Comparison of ENCODE assay signal across 8 mouse cellular contexts in genomic region chr8:70351035-70351999, GRCm38 (mm10). TPM values are rescaled to one million over a fixed set of nuclear protein-coding genes. Genes with fewer than 3 reads are reported as not detected.
A peak's percentile ranks its signal among the peaks of the same experiment; 100 is the strongest.
DNase-seq lines count a peak whose midpoint lies in the region; ATAC-seq and TF ChIP-seq lines count a peak whose summit lies in the region.

No protein-coding gene starts in this region.

- peaks cover 36% of the 10 kb centered on the region for H3K4me1 ChIP-seq in kidney, embryonic 16.5 days (ENCODE audit: insufficient read depth, low read length)
- H3K4me1 ChIP-seq in MEL (ENCODE audit: control insufficient read depth in 1 of 2, insufficient read depth in 2 of 2, low read length in 2 of 2): peaks cover 9 to 32% of the 10 kb centered on the region in 2 experiments
- H3K4me1 ChIP-seq in limb, embryonic 13.5 days: peaks cover 59% of the 10 kb centered on the region
- H3K4me1 ChIP-seq in olfactory bulb, adult 2 months (ENCODE audit: control insufficient read depth, insufficient read depth, low read length): peaks cover 46% of the 10 kb centered on the region

- H3K36me3 ChIP-seq in kidney, embryonic 16.5 days (ENCODE audit: insufficient read depth, low read length): peaks cover 5% of the 10 kb centered on the region
- H3K36me3 ChIP-seq in MEL (ENCODE audit: control insufficient read depth in 1 of 2, insufficient read depth in 2 of 2, low read length in 2 of 2): peaks cover 10 to 34% of the 10 kb centered on the region in 2 experiments
- peaks cover 29% of the 10 kb centered on the region for H3K36me3 ChIP-seq in limb, embryonic 13.5 days

- H3K27ac ChIP-seq in kidney, embryonic 16.5 days (ENCODE audit: low read length): no peak overlapping the region
- H3K27ac ChIP-seq in MEL (ENCODE audit: control insufficient read depth, low read depth, low read length): no peak overlapping the region
- no peak overlapping the region; the same call in 1 of the 2 replicates for H3K27ac ChIP-seq in limb, embryonic 13.5 days
- no peak overlapping the region for H3K27ac ChIP-seq in olfactory bulb, adult 2 months (ENCODE audit: insufficient read depth, low read depth, low read length)

- DNase-seq in kidney, postnatal 10 days: no peak
- DNase-seq in MEL (ENCODE audit: low read depth, low spot score) (no peak), MN1 (ENCODE audit: low spot score) (no peak)
- DNase-seq in layer of hippocampus, postnatal 10 days (ENCODE audit: low spot score in 2 of 2): no peak

- WGBS in kidney, embryonic 16.5 days: 41% methylated on average over 15 of the region's 15 CpGs
- 43% methylated on average over 15 of the region's 15 CpGs for WGBS in limb, embryonic 13.5 days
- 20% methylated on average over 15 of the region's 15 CpGs for WGBS in olfactory bulb, adult 2 months

- TF ChIP-seq POLR2A in MEL (IDR thresholded peaks at IDR 0.05; ENCODE audit: control insufficient read depth in 1 of 2, insufficient read depth in 1 of 2, low read depth in 1 of 2, low read length in 2 of 2, poor library complexity in 1 of 2): no peak
- TF ChIP-seq POLR2A in olfactory bulb, adult 2 months (IDR thresholded peaks at IDR 0.05; ENCODE audit: insufficient read depth, low read depth, low read length): no peak

- no peaks in the 10 kb centered on the region for H3K9me3 ChIP-seq in kidney, embryonic 16.5 days (ENCODE audit: low read length)
- no peaks in the 10 kb centered on the region for H3K9me3 ChIP-seq in MEL (replicated peaks; ENCODE audit: insufficient read depth, low read length)
- no peaks in the 10 kb centered on the region for H3K9me3 ChIP-seq in limb, embryonic 13.5 days

- H3K4me2 ChIP-seq in kidney, embryonic 16.5 days (replicated peaks; ENCODE audit: low read depth, low read length): peak overlapping the region; percentile 91
- H3K4me2 ChIP-seq in limb, embryonic 13.5 days (replicated peaks): peak overlapping the region; percentile 100

- H3K9ac ChIP-seq in kidney, embryonic 16.5 days (replicated peaks; ENCODE audit: low read length): peak overlapping the region; percentile 84
- H3K9ac ChIP-seq in MEL (ENCODE audit: control insufficient read depth, low read depth, low read length, poor library complexity, severe bottlenecking): peak overlapping the region; percentile 98
- peak overlapping the region; percentile 99 for H3K9ac ChIP-seq in limb, embryonic 13.5 days

- H3K4me3 ChIP-seq in kidney, embryonic 16.5 days (ENCODE audit: low read length): peak overlapping the region; percentile 72
- peak overlapping the region; percentile 94 to 96 for H3K4me3 ChIP-seq in MEL (ENCODE audit: control insufficient read depth in 1 of 2, insufficient read depth in 1 of 2, low read depth in 2 of 2, low read length in 2 of 2)
- peak overlapping the region; percentile 100 for H3K4me3 ChIP-seq in limb, embryonic 13.5 days
- H3K4me3 ChIP-seq in olfactory bulb, adult 2 months (ENCODE audit: insufficient read depth, low read depth, low read length): peak overlapping the region; percentile 95

- peaks cover 65% of the 10 kb centered on the region for H3K79me2 ChIP-seq in MEL (ENCODE audit: control insufficient read depth, insufficient read depth, low read length, poor library complexity)

- no peak for ATAC-seq in kidney, embryonic 16.5 days (ENCODE audit: low FRiP score, low TSS enrichment)
- ATAC-seq in erythroblast, adult 5-6 weeks (replicated peaks; ENCODE audit: low FRiP score, poor library complexity, severe bottlenecking): peak; percentile 30; the same call in 1 of the 2 replicates
- ATAC-seq in limb, embryonic 13.5 days (ENCODE audit: low FRiP score, low read depth): no peak

- TF ChIP-seq RAD21 in MEL (IDR thresholded peaks at IDR 0.05; ENCODE audit: low read depth, low read length): no peak

- no peak for TF ChIP-seq EP300 in MEL (IDR thresholded peaks at IDR 0.05; ENCODE audit: low read depth in 1 of 2, low read length in 2 of 2)

- no peak for TF ChIP-seq CTCF in MEL (IDR thresholded peaks at IDR 0.05 in 2 of 3, conservative IDR thresholded peaks at IDR 0.05 in 1 of 3; ENCODE audit: control insufficient read depth in 1 of 3, insufficient read depth in 1 of 3, low read depth in 2 of 3, low read length in 3 of 3, poor library complexity in 1 of 3, severe bottlenecking in 1 of 3)
- TF ChIP-seq CTCF in olfactory bulb, adult 2 months (IDR thresholded peaks at IDR 0.05; ENCODE audit: insufficient read depth, low read depth, low read length): no peak

- no peaks in the 10 kb centered on the region for H3K27me3 ChIP-seq in kidney, embryonic 16.5 days (ENCODE audit: insufficient read depth, low read length)
- H3K27me3 ChIP-seq in MEL (ENCODE audit: control insufficient read depth in 1 of 2, insufficient read depth in 2 of 2, low read length in 2 of 2): no peaks in the 10 kb centered on the region
- no peaks in the 10 kb centered on the region for H3K27me3 ChIP-seq in limb, embryonic 13.5 days

TF ChIP-seq in MEL, 35 proteins besides CTCF, POLR2A, EP300 and RAD21 (continues in another document):
- no peak for TF ChIP-seq ZNF384 (IDR thresholded peaks at IDR 0.05; ENCODE audit: low read depth, low read length)
- no peak for TF ChIP-seq GABPA (IDR thresholded peaks at IDR 0.05; ENCODE audit: low read depth, low read length)
- TF ChIP-seq SMC3 (IDR thresholded peaks at IDR 0.05; ENCODE audit: low read depth, low read length): no peak
- 0 out of 2 replicates have a peak, but pooled peaks have one; percentile 10 for TF ChIP-seq SIN3A (IDR thresholded peaks at IDR 0.05; ENCODE audit: low read length)

RNA-seq across cellular contexts. Expression of gene Upf1, which starts 1.8 kb away (rescaled TPM):
- 10.6 and 10.9 TPM in 2 replicates for polyA plus RNA-seq in kidney, embryonic 16.5 days (2015; fragmentation: Nextera tagmentation; extraction: Ambion mirVana)
- total RNA-seq in MEL (2012; rRNA removed): 55.4 and 56.3 TPM in 2 replicates
- 100 to 1,000 TPM in 1 of 2 experiments, 10 to 100 TPM in 1; 89.5 to 289 TPM for polyA plus RNA-seq in MEL (2012; ENCODE audit: insufficient read depth in 1 of 2, insufficient read length in 2 of 2, low read depth in 1 of 2, low replicate concordance in 2 of 2, missing spikeins in 1 of 2)
- 7.1 and 9.2 TPM in 2 replicates for total RNA-seq in erythroblast, adult 5-6 weeks (2015; ENCODE audit: low replicate concordance)
- total RNA-seq in erythroblast, adult 5-6 weeks (2017; ENCODE audit: low replicate concordance): 20.9 and 21.5 TPM in 2 replicates
- 18.7 and 19.5 TPM in 2 replicates for polyA plus RNA-seq in limb, embryonic 13.5 days (2015; fragmentation: Nextera tagmentation; extraction: Ambion mirVana)
- not detected in 2 replicates for polyA plus RNA-seq in olfactory bulb, adult 2 months (2012; ENCODE audit: insufficient read depth, insufficient read length, low replicate concordance, missing spikeins)
- total RNA-seq in layer of hippocampus, postnatal 10 days (2021): 10 to 100 TPM; 50.8 to 51.0 TPM

RNA-seq across cellular contexts. Expression of gene Gdf1, which starts 21.7 kb away (rescaled TPM):
- polyA plus RNA-seq in kidney, embryonic 16.5 days (2015; fragmentation: Nextera tagmentation; extraction: Ambion mirVana): 5.5 TPM in 2 replicates
- 1.9 and 2.6 TPM in 2 replicates for total RNA-seq in MEL (2012; rRNA removed)
- 1 to 10 TPM in 1 of 2 experiments, not detected in 1; 1.9 TPM for polyA plus RNA-seq in MEL (2012; ENCODE audit: insufficient read depth in 1 of 2, insufficient read length in 2 of 2, low read depth in 1 of 2, low replicate concordance in 2 of 2, missing spikeins in 1 of 2)
- total RNA-seq in erythroblast, adult 5-6 weeks (2015; ENCODE audit: low replicate concordance): not detected in 2 replicates
- not detected in 2 replicates for total RNA-seq in erythroblast, adult 5-6 weeks (2017; ENCODE audit: low replicate concordance)
- 0.78 and 2.7 TPM in 2 replicates for polyA plus RNA-seq in limb, embryonic 13.5 days (2015; fragmentation: Nextera tagmentation; extraction: Ambion mirVana)
- not detected in 2 replicates for polyA plus RNA-seq in olfactory bulb, adult 2 months (2012; ENCODE audit: insufficient read depth, insufficient read length, low replicate concordance, missing spikeins)
- 10 to 100 TPM; 13.2 to 23.5 TPM for total RNA-seq in layer of hippocampus, postnatal 10 days (2021)

RNA-seq across cellular contexts. Expression of gene Comp, which starts 22.0 kb away (rescaled TPM):
- polyA plus RNA-seq in kidney, embryonic 16.5 days (2015; fragmentation: Nextera tagmentation; extraction: Ambion mirVana): 0.21 and 1.00 TPM in 2 replicates
- total RNA-seq in MEL (2012; rRNA removed): not detected in 2 replicates
- under 1 TPM in 1 of 2 experiments, not detected in 1; 0.54 TPM for polyA plus RNA-seq in MEL (2012; ENCODE audit: insufficient read depth in 1 of 2, insufficient read length in 2 of 2, low read depth in 1 of 2, low replicate concordance in 2 of 2, missing spikeins in 1 of 2)
- total RNA-seq in erythroblast, adult 5-6 weeks (2015; ENCODE audit: low replicate concordance): not detected in 2 replicates
- total RNA-seq in erythroblast, adult 5-6 weeks (2017; ENCODE audit: low replicate concordance): 0.43 TPM in 1 of 2 replicates, not detected in the other
- polyA plus RNA-seq in limb, embryonic 13.5 days (2015; fragmentation: Nextera tagmentation; extraction: Ambion mirVana): 26.4 and 40.8 TPM in 2 replicates
- not detected in 2 replicates for polyA plus RNA-seq in olfactory bulb, adult 2 months (2012; ENCODE audit: insufficient read depth, insufficient read length, low replicate concordance, missing spikeins)
- total RNA-seq in layer of hippocampus, postnatal 10 days (2021): under 1 TPM in 1 of 2 experiments, not detected in 1; 0.31 TPM

RNA-seq across cellular contexts. Expression of gene Cers1, which starts 35.7 kb away (rescaled TPM):
- 2.5 and 2.7 TPM in 2 replicates for polyA plus RNA-seq in kidney, embryonic 16.5 days (2015; fragmentation: Nextera tagmentation; extraction: Ambion mirVana)
- total RNA-seq in MEL (2012; rRNA removed): 3.4 and 5.0 TPM in 2 replicates
- polyA plus RNA-seq in MEL (2012; ENCODE audit: insufficient read depth in 1 of 2, insufficient read length in 2 of 2, low read depth in 1 of 2, low replicate concordance in 2 of 2, missing spikeins in 1 of 2): 1 to 10 TPM in 1 of 2 experiments, not detected in 1; 7.7 TPM
- total RNA-seq in erythroblast, adult 5-6 weeks (2015; ENCODE audit: low replicate concordance): not detected in 2 replicates
- 0.43 TPM in 1 of 2 replicates, not detected in the other for total RNA-seq in erythroblast, adult 5-6 weeks (2017; ENCODE audit: low replicate concordance)
- 10.0 and 10.2 TPM in 2 replicates for polyA plus RNA-seq in limb, embryonic 13.5 days (2015; fragmentation: Nextera tagmentation; extraction: Ambion mirVana)
- not detected in 2 replicates for polyA plus RNA-seq in olfactory bulb, adult 2 months (2012; ENCODE audit: insufficient read depth, insufficient read length, low replicate concordance, missing spikeins)
- 10 to 100 TPM; 94.6 to 99.0 TPM for total RNA-seq in layer of hippocampus, postnatal 10 days (2021)

RNA-seq across cellular contexts. Expression of gene Cope, which starts 49.0 kb away (rescaled TPM):
- 389 and 439 TPM in 2 replicates for polyA plus RNA-seq in kidney, embryonic 16.5 days (2015; fragmentation: Nextera tagmentation; extraction: Ambion mirVana)
- 132 and 134 TPM in 2 replicates for total RNA-seq in MEL (2012; rRNA removed)
- 100 to 1,000 TPM in 1 of 2 experiments, not detected in 1; 232 TPM for polyA plus RNA-seq in MEL (2012; ENCODE audit: insufficient read depth in 1 of 2, insufficient read length in 2 of 2, low read depth in 1 of 2, low replicate concordance in 2 of 2, missing spikeins in 1 of 2)
- total RNA-seq in erythroblast, adult 5-6 weeks (2015; ENCODE audit: low replicate concordance): 52.7 and 89.2 TPM in 2 replicates
- 36.9 and 53.7 TPM in 2 replicates for total RNA-seq in erythroblast, adult 5-6 weeks (2017; ENCODE audit: low replicate concordance)
- polyA plus RNA-seq in limb, embryonic 13.5 days (2015; fragmentation: Nextera tagmentation; extraction: Ambion mirVana): 340 and 345 TPM in 2 replicates
- not detected in 2 replicates for polyA plus RNA-seq in olfactory bulb, adult 2 months (2012; ENCODE audit: insufficient read depth, insufficient read length, low replicate concordance, missing spikeins)
- total RNA-seq in layer of hippocampus, postnatal 10 days (2021): 100 to 1,000 TPM; 122 to 145 TPM

Comparison
In these comparisons a context has a peak if more than half of its experiments do, and no peak if none do; other contexts are left out.
1. RNA of gene Comp, which starts 22.0 kb away (polyA plus RNA-seq): 26.4 to 40.8 TPM in limb, embryonic 13.5 days; 0.21 to 1.00 TPM in kidney, embryonic 16.5 days, 0.54 TPM in MEL and not detected in olfactory bulb, adult 2 months; every median in the first group is over 10 times any median in the second.
2. Peak in every context shown above with its lines, with median percentiles within 50 percentile points of each other: H3K4me3 ChIP-seq and H3K9ac ChIP-seq.